Mouse (Mus musculus) neural tube, embryonic 15.5 days (tissue): ENCODE measurements around the gene Rnd2. TPM values are rescaled to one million over a fixed set of nuclear protein-coding genes. Genes with fewer than 3 reads are reported as not detected.
"Not testable (repeated sequence)": the region's sequence is repeated elsewhere in the genome, so short reads cannot be mapped to it uniquely, and the experiment has no call there.

Experiments used
- ATAC-seq: fragments of 200-750 bp; cut with Nextera tagmentation; 2 replicates; pipeline ENCODE4 v1.8.0; 2017; ENCODE audit warnings: mild to moderate bottlenecking, moderate TSS enrichment, moderate library complexity; ENCODE audit not compliant: low FRiP score
- H3K27ac ChIP-seq: fragments of 300-500 bp; sonication (generic); replicated peaks from 2 replicates; pipeline ENCODE4 v1.5.1; 2015; ENCODE audit warnings: mild to moderate bottlenecking, inconsistent platforms
- H3K27me3 ChIP-seq: fragments of 300-500 bp; sonication (generic); replicated peaks from 2 replicates; pipeline ENCODE4 v1.6.1; 2015; ENCODE audit warnings: inconsistent platforms
- H3K36me3 ChIP-seq: fragments of 300-500 bp; sonication (generic); 2 replicates; pipeline ENCODE4 v1.6.1; 2015; ENCODE audit warnings: inconsistent platforms
- H3K4me1 ChIP-seq: fragments of 300-500 bp; sonication (generic); 2 replicates; pipeline ENCODE4 v1.6.1; 2015; ENCODE audit warnings: inconsistent platforms
- H3K4me2 ChIP-seq: fragments of 300-500 bp; sonication (generic); 2 replicates; pipeline ENCODE4 v1.6.1; 2015; ENCODE audit warnings: inconsistent platforms, mild to moderate bottlenecking, moderate library complexity
- H3K4me3 ChIP-seq: fragments of 300-500 bp; sonication (generic); replicated peaks from 2 replicates; pipeline ENCODE4 v1.5.1; 2015; ENCODE audit warnings: mild to moderate bottlenecking, inconsistent platforms
- H3K9ac ChIP-seq: fragments of 300-500 bp; sonication (generic); replicated peaks from 2 replicates; pipeline ENCODE4 v1.6.1; 2015; ENCODE audit warnings: mild to moderate bottlenecking, inconsistent platforms
- H3K9me3 ChIP-seq: fragments of 300-500 bp; sonication (generic); replicated peaks from 2 replicates; pipeline ENCODE4 v1.6.1; 2016; ENCODE audit warnings: inconsistent platforms
- WGBS: fragments of 180-500 bp; shearing (Covaris S2); methylation state at CpG from one replicate; pipeline ENCODE4 v1.1.7; 2015; ENCODE audit warnings: mixed read lengths; 5-methylcytosine and 5-hydroxymethylcytosine counted together
- polyA plus RNA-seq: library from polyadenylated mRNA; unstranded; fragments of >200 nt; fragmentation: Nextera tagmentation; extraction: Ambion mirVana; gene quantifications from 2 replicates; pipeline ENCODE4 v1.2.1, GENCODE M21; 2015

Gene Rnd2
- polyA plus RNA-seq, 1 experiment from 2014 or later, result 71.7 TPM

DNA sequence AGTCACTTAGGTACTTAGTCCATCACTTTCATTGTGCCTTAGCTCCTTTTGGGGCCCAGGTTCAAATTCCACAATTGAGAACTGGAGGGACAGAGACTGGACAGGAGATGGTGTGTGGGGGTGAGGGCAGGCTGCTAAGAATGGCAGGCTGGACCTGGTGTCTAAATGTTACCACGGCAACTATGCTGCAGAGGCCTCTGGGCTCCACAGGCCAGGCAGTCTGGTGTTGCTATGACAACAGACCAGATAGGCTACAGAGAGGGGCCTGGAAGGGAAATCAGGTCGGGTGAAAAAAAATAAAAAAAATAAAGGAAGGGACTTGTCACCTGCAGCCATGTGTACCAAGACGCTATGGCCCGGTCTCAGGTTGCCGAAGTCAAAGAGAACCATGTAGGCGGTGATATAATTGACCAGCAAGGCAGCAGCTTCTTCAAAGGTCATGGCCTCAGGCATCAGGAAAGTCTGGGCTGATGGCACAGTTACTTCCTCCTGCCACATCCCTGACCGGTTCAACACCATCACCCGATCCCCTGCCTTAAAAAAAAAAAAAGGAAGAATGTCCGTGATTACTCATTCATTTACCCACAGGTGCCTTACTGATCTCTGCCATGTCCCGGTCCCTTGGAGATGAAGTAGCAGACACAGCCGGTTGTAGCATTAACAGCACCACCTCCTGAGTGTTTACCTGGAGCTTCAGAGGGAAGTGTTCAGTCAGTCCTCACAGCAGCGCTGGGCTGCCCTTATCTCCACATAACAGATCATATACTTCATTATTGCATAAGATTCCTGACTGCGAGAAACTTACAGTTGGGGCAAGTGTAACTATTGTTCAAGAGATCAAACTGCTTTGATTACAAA, 2.0 kb upstream of the Rnd2 start:
- peak overlapping the region; percentile 97; the same call in 1 of the 2 replicates for H3K9ac ChIP-seq
- no peaks in the 10 kb centered on the region for H3K9me3 ChIP-seq
- peaks cover 49% of the 10 kb centered on the region for H3K36me3 ChIP-seq
- H3K27ac ChIP-seq, result no peak overlapping the region
- no peak for ATAC-seq
- H3K4me3 ChIP-seq, result peak overlapping the region; percentile 96
- peak overlapping the region; percentile 82 for H3K4me2 ChIP-seq
- peaks cover 47% of the 10 kb centered on the region for H3K4me1 ChIP-seq
- H3K27me3 ChIP-seq, result no peaks in the 10 kb centered on the region
- 30% methylated on average over 13 of the region's 13 CpGs for WGBS

DNA sequence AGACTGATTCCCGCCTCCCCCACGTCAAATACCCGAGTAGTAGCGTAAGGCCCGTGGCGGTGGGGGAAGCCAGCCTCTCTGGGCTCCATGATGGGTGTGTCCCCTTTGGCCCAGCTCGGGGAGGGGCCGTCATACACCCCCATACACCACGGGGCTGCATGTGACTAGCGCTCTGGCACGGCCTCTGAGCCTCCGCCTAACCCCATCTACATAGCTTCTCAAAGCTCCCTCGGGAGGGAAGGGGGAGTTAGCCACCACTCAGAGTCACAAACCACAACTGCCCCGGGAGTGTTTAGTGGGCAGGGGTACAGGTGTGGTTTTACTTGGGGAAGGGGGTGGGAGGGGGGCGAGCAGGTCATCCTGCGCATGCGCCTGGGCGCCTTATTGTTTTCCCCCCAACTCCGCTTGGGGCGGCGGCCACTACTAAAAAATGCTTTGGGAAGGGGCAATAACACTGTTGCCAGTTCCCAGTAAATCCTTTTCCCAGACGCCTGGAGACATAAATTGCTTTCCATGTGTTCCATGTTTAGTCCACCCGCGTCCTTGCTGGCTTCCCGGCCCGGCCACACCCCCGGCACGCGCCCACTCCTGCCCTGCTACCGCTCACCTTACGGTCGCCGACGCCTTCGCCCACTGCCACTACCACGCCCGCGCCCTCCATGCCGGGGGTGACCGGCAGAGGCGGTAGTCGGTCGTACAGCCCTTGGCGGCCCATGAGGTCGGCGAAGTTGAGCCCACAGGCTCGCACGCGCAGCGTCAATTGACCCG, 486 bp downstream of the Rnd2 start:
- Histone ChIP-seq H3K27ac (peak overlapping the region; percentile 92), H3K4me3 (peak overlapping the region; percentile 96), H3K9me3 (no peaks in the 10 kb centered on the region), H3K36me3 (peaks cover 28% of the 10 kb centered on the region), H3K9ac (peak overlapping the region; percentile 97), H3K4me2 (peak overlapping the region; percentile 82), H3K4me1 (peaks cover 62% of the 10 kb centered on the region), H3K27me3 (no peaks in the 10 kb centered on the region)
- peak; percentile 49 for ATAC-seq
- WGBS, result under 1% methylated on average over 51 of the region's 51 CpGs

DNA sequence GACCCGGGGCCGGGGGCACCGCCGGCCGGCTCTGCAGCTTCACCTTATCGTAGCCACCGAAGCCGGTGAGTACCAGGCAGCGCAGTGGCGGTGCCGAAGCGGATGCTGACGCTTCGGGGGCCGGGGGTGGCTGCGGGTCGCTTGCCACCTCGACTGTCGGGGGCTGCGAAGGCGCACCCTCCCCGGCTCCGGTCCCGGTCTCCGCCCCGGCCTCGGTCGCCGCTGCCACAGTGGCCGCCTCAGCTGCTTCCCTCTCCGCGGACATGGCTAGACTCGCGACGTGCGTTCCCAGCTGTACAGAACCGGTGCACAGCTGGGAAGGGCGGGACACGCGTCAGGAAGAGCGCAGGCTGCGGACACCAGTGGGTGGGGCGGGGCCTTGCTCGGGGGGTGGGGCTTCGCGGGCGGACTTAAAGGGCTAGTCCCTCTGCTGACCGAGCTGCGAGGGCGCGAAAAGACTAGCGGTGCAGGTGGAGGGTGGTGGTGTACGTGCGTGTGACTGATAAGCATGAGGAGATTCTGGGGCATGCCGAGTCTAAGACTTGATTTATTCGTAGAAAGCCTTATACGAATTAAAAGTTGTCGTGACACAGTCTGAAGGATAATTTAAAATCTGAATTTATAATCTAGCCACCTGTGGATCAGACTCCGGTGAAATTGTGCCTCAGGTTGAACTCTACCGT, 1.2 kb downstream of the Rnd2 start, which contains the start of gene Vat1:
TSS of gene Vat1 (minus strand) at position 362 of the 683 bp plus-strand sequence.
- Histone ChIP-seq H3K27me3 (no peaks in the 10 kb centered on the region), H3K4me1 (peaks cover 62% of the 10 kb centered on the region), H3K9ac (peak within 1 kb of the TSS; percentile 97), H3K36me3 (peaks cover 29% of the 10 kb centered on the region), H3K9me3 (no peaks in the 10 kb centered on the region), H3K4me2 (peak within 1 kb of the TSS; percentile 82), H3K4me3 (peak within 1 kb of the TSS; percentile 96), H3K27ac (peak within 1 kb of the TSS; percentile 92)
- ATAC-seq, result peak; percentile 79
- WGBS, result 2% methylated on average over 60 of the region's 60 CpGs

DNA sequence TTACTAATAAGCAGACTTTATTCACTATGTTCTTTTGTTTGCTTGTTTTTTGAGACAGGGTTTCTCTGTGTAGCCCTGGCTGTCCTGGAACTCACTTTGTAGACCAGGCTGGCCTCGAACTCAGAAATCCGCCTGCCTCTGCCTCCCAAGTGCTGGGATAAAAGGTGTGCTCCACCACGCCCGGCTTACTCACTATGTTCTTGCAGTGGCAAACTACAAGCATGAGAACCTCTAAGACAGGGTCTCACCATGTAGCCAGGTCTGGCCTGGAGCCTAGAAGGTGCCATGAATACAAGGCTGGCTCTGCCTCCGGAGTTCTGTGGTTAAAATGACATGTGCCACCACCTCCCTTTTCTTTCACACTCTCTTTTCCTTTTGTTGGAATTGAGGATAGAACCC, 1.8 kb downstream of the Rnd2 start:
- not testable (repeated sequence) for ATAC-seq, H3K9me3 ChIP-seq, H3K27me3 ChIP-seq, H3K27ac ChIP-seq
- Histone ChIP-seq H3K4me1 (peaks cover 62% of the 10 kb centered on the region), H3K36me3 (peaks cover 26% of the 10 kb centered on the region), H3K4me2 (peak overlapping the region; percentile 82), H3K4me3 (peak overlapping the region; percentile 96), H3K9ac (peak overlapping the region; percentile 97; the same call in 1 of the 2 replicates)
- 59% methylated on average over 5 of the region's 5 CpGs for WGBS

DNA sequence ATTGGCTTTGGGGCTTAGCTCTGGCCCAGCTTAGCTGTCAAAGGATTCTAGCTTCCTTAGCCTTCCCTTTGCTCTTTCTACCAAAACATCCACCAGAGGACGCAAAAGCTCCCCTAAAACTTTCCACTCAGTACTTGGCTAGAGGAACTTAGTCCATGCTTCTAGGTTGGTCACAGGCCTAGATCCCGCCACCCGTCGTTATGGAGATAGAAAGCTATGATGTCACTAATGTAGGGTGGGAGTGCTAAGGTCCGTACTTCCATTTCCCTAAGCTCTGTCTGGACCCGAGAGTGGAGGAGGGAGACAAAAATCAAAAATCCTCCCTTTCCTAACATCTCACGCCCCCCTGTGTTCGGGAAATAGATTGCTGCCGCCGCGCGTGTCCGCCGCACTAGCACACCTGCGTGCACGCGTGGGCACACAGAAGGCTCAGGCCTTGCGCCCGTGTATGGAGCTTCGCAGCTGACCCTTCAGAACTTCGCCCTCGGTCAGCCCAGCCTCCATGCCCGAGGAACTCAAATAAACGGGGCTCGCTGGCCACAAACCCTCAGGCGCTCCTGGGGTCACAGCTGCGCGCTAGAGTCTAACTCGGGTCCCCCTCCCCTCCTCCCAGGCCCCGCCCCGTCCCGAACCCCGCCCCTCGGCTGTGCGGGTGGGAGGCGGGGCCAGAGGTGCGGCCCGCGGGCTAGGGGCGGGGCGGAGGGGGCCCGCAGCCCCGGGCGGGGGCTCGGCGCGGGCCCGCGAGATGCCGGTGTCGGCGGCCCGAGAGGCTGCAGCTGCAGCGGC, 2.9 kb downstream of the Rnd2 start:
- H3K27ac ChIP-seq, result peak overlapping the region; percentile 90
- ATAC-seq, result peak; percentile 81
- peak overlapping the region; percentile 71 for H3K9ac ChIP-seq
- WGBS, result under 1% methylated on average over 43 of the region's 54 CpGs
- H3K9me3 ChIP-seq, result no peaks in the 10 kb centered on the region
- peak overlapping the region; percentile 96 for H3K4me3 ChIP-seq
- peaks cover 15% of the 10 kb centered on the region for H3K36me3 ChIP-seq
- peak overlapping the region; percentile 82 for H3K4me2 ChIP-seq
- no peaks in the 10 kb centered on the region for H3K27me3 ChIP-seq
- peaks cover 65% of the 10 kb centered on the region for H3K4me1 ChIP-seq

DNA sequence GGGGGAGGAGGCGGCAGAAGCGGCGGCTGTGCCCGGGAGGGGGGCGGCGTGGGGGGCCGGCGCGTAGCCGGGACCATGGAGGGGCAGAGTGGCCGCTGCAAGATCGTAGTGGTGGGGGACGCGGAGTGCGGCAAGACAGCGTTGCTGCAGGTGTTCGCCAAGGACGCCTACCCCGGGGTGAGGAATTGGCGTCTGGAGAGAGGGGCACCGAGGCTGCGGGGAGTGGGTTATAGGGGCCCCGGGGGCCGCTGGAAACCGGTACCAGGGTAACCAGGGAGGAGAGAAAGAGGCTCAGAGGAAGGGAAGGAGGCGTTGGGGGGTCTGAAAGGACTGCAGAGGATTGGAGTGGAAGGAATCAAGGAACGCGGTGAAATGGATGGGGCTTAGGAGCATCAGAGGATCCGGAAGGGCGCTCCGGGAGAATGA, 3.5 kb downstream of the Rnd2 start:
- peaks cover 62% of the 10 kb centered on the region for H3K4me1 ChIP-seq
- under 1% methylated on average over 29 of the region's 31 CpGs for WGBS
- ATAC-seq, result peak; percentile 27

DNA sequence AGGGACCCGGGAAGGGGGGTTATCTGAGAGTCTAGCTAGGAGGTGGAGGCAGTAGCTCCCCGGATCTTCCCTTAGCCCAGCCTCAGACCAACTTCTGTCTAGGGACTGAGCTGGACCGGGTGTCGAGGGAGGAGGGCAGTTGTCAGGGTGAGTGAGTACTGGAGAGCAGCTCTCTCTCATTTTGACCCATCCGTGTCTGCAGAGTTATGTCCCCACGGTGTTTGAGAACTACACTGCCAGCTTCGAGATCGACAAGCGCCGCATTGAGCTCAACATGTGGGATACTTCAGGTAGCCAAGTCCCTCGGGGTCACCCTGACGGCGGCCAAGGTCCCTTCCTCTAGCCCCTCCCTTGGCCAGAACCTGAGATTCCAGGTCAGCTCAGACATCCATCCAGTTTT, 3.9 kb downstream of the Rnd2 start:
- peak overlapping the region; percentile 82 for H3K4me2 ChIP-seq
- ATAC-seq, result no peak
- 3% methylated on average over 13 of the region's 13 CpGs for WGBS

More for the DNA sequence above, 3.5 kb downstream of the Rnd2 start:
- peak overlapping the region; percentile 71 for H3K9ac ChIP-seq
- H3K4me3 ChIP-seq, result peak overlapping the region; percentile 96
- H3K36me3 ChIP-seq, result peaks cover 12% of the 10 kb centered on the region
- H3K4me2 ChIP-seq, result peak overlapping the region; percentile 82
- no peaks in the 10 kb centered on the region for H3K9me3 ChIP-seq
- no peaks in the 10 kb centered on the region for H3K27me3 ChIP-seq
- peak overlapping the region; percentile 90 for H3K27ac ChIP-seq

DNA sequence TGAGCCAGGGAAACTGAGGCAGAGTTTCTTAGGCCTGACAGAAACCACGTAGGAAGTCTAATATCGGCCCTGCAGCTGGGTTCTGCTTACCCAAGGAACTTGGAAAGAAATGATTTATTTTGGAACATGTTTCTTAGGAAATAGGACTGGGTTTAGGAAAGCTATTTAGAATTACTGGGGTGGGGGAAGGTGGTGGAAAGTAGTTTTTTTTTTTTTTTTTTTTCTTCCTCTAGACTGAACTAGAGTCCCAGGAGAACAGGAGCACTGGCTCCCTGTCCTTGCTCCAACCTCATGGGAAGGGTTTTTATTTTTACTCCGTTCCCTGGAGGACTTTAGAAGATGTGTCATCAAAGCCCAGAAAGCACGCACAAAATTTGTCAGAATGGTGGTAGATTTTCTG, 4.4 kb downstream of the Rnd2 start:
- H3K4me2 ChIP-seq, result peak overlapping the region; percentile 82
- H3K36me3 ChIP-seq, result peaks cover 12% of the 10 kb centered on the region
- H3K4me1 ChIP-seq, result peaks cover 53% of the 10 kb centered on the region
- peak overlapping the region; percentile 96 for H3K4me3 ChIP-seq
- no peak for ATAC-seq
- no peaks in the 10 kb centered on the region for H3K9me3 ChIP-seq
- H3K27ac ChIP-seq, result 0 out of 2 replicates have a peak overlapping the region, but pooled peaks have one; percentile 90
- 56% methylated on average over 4 of the region's 4 CpGs for WGBS
- H3K9ac ChIP-seq, result peak overlapping the region; percentile 71
- no peaks in the 10 kb centered on the region for H3K27me3 ChIP-seq

More for the DNA sequence above, 3.9 kb downstream of the Rnd2 start:
- peaks cover 12% of the 10 kb centered on the region for H3K36me3 ChIP-seq
- no peaks in the 10 kb centered on the region for H3K9me3 ChIP-seq
- peak overlapping the region; percentile 96 for H3K4me3 ChIP-seq
- H3K9ac ChIP-seq, result peak overlapping the region; percentile 71
- H3K27me3 ChIP-seq, result no peaks in the 10 kb centered on the region
- H3K4me1 ChIP-seq, result peaks cover 57% of the 10 kb centered on the region
- peak overlapping the region; percentile 90 for H3K27ac ChIP-seq

DNA sequence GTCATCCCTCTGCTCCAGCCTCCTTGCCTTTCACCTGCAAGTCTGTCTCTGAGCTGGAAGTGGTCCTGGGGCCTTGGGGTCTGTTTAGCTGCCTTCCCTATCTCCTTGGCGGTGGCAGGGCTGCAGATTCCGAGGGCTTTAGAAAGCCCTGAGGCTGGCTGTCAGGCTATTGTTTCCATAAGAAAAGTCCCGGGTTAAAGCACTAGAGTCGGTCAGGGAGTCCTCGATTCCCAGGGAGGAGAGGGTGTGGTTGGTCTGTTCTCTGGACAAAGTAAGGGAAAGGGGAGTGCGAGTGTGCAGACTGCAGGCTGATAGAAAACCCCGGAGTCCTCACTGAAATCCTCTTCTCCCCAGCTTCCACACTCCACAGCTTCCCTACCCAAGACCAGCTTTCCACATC, 5.4 kb downstream of the Rnd2 start:
- no peak overlapping the region for H3K4me3 ChIP-seq
- ATAC-seq, result no peak
- WGBS, result 27% methylated on average over 7 of the region's 7 CpGs
- H3K36me3 ChIP-seq, result peaks cover 12% of the 10 kb centered on the region
- peak overlapping the region; percentile 5; the same call in 1 of the 2 replicates for H3K4me2 ChIP-seq
- H3K27ac ChIP-seq, result 0 out of 2 replicates have a peak overlapping the region, but pooled peaks have one; percentile 13
- H3K27me3 ChIP-seq, result no peaks in the 10 kb centered on the region
- no peaks in the 10 kb centered on the region for H3K9me3 ChIP-seq
- peaks cover 44% of the 10 kb centered on the region for H3K4me1 ChIP-seq
- peak overlapping the region; percentile 28; the same call in 1 of the 2 replicates for H3K9ac ChIP-seq

DNA sequence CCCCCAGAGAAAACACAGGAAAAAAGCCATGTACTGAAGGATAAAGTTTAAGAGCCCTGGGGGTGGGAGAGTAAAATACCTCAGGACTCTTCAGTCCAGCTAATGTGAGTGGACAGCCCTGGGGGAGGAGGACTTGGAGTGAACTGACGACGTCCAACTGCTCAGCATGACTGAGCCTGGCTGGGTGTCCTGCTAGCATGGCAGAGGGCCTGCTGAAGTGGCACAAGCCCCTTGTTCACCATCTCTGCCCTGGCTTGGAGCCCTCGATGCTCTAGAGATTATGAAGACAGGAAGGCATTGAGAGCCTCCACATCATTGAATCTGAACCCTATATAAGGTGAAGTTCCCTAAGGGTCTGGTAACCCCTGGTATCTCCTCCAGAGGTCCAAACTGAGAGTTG, 7.1 kb downstream of the Rnd2 start:
- Histone ChIP-seq H3K9me3 (no peaks in the 10 kb centered on the region), H3K27ac (no peak overlapping the region), H3K4me2 (no peak overlapping the region), H3K27me3 (no peaks in the 10 kb centered on the region), H3K36me3 (peaks cover 12% of the 10 kb centered on the region), H3K4me1 (peaks cover 35% of the 10 kb centered on the region), H3K4me3 (no peak overlapping the region), H3K9ac (no peak overlapping the region)
- ATAC-seq, result no peak
- 59% methylated on average over 3 of the region's 3 CpGs for WGBS
